Mouse (Mus musculus) forebrain, postnatal 0 days (tissue): ENCODE results near the gene Galnt18. TPM values are rescaled to one million over a fixed set of nuclear protein-coding genes. Genes with fewer than 3 reads are reported as not detected.
A peak's percentile ranks its signal among the peaks of the same experiment; 100 is the strongest.

Experiments used
- ATAC-seq: fragments of 200-750 bp; cut with Nextera tagmentation; 2 replicates; pipeline ENCODE4 v1.8.0; 2017; ENCODE audit warnings: mild to moderate bottlenecking, moderate library complexity
- DNase-seq: peaks from one replicate; pipeline ENCODE4 v3.0.0-alpha.2; 2015
- H3K27ac ChIP-seq: fragments of 300-500 bp; sonication (generic); 2 replicates; pipeline ENCODE4 v1.5.1; 2014; ENCODE audit warnings: low read depth, mild to moderate bottlenecking, antibody characterized with exemption, low read length, moderate library complexity, mixed read lengths
- H3K27me3 ChIP-seq: fragments of 300-500 bp; sonication (generic); 2 replicates; pipeline ENCODE4 v1.6.1; 2014; ENCODE audit warnings: mild to moderate bottlenecking, low read length, mixed read lengths; ENCODE audit not compliant: insufficient read depth
- H3K36me3 ChIP-seq: fragments of 300-500 bp; sonication (generic); 2 replicates; pipeline ENCODE4 v1.6.1; 2014; ENCODE audit warnings: mild to moderate bottlenecking, moderate library complexity; ENCODE audit not compliant: insufficient read depth
- H3K4me1 ChIP-seq: fragments of 300-500 bp; sonication (generic); 2 replicates; pipeline ENCODE4 v1.6.1; 2014; ENCODE audit warnings: antibody characterized with exemption; ENCODE audit not compliant: insufficient read depth
- H3K4me2 ChIP-seq: fragments of 300-500 bp; sonication (generic); 2 replicates; pipeline ENCODE4 v1.6.1; 2014; ENCODE audit warnings: low read depth, mild to moderate bottlenecking, moderate library complexity
- H3K4me3 ChIP-seq: fragments of 300-500 bp; sonication (generic); 2 replicates; pipeline ENCODE4 v1.5.1; 2014; ENCODE audit warnings: low read depth, low read length, mixed read lengths
- H3K9ac ChIP-seq: fragments of 300-500 bp; sonication (generic); 2 replicates; pipeline ENCODE4 v1.6.1; 2014; ENCODE audit warnings: mild to moderate bottlenecking
- H3K9me3 ChIP-seq: fragments of 300-500 bp; sonication (generic); 2 replicates; pipeline ENCODE4 v1.6.1; 2016; ENCODE audit warnings: low read length
- CTCF ChIP-seq: sonication (generic); IDR thresholded peaks from 2 replicates; pipeline ENCODE4 v1.5.1; 2016; ENCODE audit warnings: antibody characterized with exemption, control low read depth, low read depth
- WGBS: fragments of 180-500 bp; shearing (Covaris S2); extraction: QIAGEN DNeasy Blood & Tissue Kit; methylation state at CpG from one replicate; pipeline ENCODE4 v1.1.7; 2014; 5-methylcytosine and 5-hydroxymethylcytosine counted together
- polyA plus RNA-seq: library from polyadenylated mRNA; unstranded; fragments of >200 nt; fragmentation: Nextera tagmentation; extraction: Ambion mirVana; gene quantifications from 2 replicates; pipeline ENCODE4 v1.2.1, GENCODE M21; 2015
- total RNA-seq: library from RNA; depleted of rRNA; stranded (reverse); fragments of >200 nt; gene quantifications from 2 replicates; pipeline ENCODE4 v1.2.3, GENCODE M21; 2014

Galnt18 gene
- total and polyA plus RNA-seq, 2 experiments from 2014 or later = 18.0 to 22.0 TPM

DNA sequence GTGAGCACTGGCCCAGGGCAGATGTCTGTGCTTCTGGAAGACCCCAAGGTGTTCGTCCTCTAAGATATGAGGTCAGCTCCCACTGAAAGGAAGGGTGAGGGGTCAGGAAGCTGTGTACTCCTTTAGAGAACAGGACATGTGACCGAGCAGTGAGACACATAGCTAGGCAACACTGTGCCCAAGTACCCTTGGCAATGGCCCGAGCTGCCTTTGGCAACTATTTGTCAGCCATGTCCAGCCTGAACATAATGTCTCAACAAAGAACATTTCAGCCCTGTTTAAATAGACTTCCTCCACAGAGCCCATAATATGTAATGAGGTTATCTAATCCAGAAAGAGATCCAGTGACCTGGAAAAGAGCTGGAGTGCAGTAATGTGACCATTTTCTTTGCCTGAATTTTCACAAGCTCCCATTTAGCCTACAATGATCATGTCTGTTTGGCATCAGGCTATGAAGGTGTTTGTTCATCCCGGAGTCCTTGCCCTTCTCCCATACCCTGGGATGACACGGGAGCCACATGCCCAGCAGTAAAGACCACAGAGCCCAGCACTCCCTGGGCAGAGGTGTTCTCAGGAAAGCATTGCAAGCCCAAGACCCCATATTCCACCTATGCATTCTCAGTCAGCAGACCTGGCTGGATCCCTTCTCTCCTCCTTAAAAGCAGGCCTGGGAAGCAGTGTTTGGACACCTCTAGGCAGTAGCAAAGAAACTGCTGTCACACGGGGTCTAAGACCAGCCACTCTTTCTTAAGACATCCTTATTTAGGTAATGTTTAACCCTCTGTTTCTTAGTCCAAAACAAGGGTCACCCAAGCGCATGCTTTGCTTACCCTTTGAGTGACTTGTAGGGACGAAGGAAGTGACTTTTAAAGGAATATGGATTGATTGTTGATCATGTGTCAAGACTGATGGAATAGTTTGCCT is 49.2 kb downstream of the Galnt18 start:
- Histone ChIP-seq H3K27me3 (no peaks in the 10 kb centered on the region), H3K9ac (no peak overlapping the region), H3K4me2 (no peak overlapping the region), H3K36me3 (no peaks in the 10 kb centered on the region), H3K4me1 (no peaks in the 10 kb centered on the region), H3K4me3 (no peak overlapping the region), H3K27ac (no peak overlapping the region), H3K9me3 (no peaks in the 10 kb centered on the region)
- TF ChIP-seq CTCF = no peak
- ATAC-seq = no peak
- 78% methylated on average over 8 of the region's 8 CpGs for WGBS
- no peak for DNase-seq

DNA sequence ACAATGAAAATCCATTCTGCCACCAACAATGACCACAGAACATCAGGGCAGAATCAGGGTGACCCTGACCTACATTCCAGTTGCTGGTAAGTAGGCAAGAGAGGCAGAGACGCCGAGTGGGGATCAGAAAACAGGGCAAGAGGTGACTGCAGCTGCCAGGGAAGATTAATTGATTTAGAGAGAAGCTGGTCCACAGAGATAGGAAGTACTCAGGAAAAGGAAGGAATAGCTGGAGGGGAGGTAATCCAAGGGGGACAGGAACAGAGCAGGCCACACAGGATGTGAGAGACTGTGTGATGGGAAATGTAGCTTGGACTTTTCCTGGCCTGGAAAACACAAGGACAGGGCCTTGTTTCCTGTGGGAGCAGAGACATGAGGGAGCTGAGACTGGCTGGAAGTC is 52.8 kb downstream of the Galnt18 start:
- no peak for TF ChIP-seq CTCF
- H3K27ac ChIP-seq = no peak overlapping the region
- H3K4me3 ChIP-seq = no peak overlapping the region
- no peak for ATAC-seq
- H3K36me3 ChIP-seq = no peaks in the 10 kb centered on the region
- no peaks in the 10 kb centered on the region for H3K27me3 ChIP-seq
- no peak for DNase-seq
- no peaks in the 10 kb centered on the region for H3K9me3 ChIP-seq
- no peak overlapping the region for H3K9ac ChIP-seq
- H3K4me2 ChIP-seq = no peak overlapping the region
- 67% methylated on average over 2 of the region's 2 CpGs for WGBS
- H3K4me1 ChIP-seq = no peaks in the 10 kb centered on the region

DNA sequence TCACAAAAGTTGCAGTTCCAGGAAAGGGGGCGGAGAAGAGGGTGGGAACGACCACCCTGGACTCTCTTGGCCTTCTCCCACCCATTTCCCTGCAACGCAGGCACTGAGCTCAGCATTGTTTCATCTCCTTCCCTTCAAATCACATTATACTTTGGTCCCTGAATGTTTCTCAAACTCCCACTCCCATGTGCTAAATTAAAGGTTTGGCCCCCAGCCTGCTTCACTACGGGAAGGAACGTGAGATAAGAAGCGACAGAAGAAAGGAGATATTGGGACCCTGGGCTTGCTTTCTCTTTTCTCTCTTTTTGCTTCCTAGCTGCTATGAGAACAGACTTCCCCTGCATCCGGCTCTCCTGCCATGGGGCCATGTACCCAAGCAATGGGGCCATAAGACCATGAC is 55.0 kb downstream of the Galnt18 start:
- Histone ChIP-seq H3K4me1 (peaks cover 4% of the 10 kb centered on the region; the same call in 1 of the 2 replicates), H3K36me3 (no peaks in the 10 kb centered on the region), H3K4me3 (no peak overlapping the region), H3K27me3 (no peaks in the 10 kb centered on the region), H3K9me3 (no peaks in the 10 kb centered on the region), H3K27ac (no peak overlapping the region), H3K9ac (no peak overlapping the region), H3K4me2 (no peak overlapping the region)
- WGBS = 78% methylated on average over 7 of the region's 7 CpGs
- no peak for TF ChIP-seq CTCF
- no peak for ATAC-seq
- no peak for DNase-seq

DNA sequence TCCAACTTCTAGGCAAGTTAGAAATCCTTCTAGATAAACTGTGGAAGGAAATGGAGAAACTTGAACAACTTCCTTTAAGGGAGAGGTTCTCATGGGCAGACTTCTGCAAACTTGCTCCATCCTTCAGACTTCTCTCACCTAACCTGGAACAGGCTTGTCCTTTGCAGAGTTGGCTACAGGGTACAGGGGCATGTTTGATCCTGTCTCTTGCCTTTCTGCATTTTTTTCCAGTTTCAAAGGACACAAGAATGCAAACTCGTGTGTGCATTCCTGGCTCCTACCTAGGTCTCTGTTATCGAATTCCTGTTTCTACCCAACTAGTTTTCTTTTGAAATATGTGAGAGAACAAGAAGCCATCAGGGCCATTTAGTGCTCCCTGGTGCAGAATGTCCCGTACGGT is 55.8 kb downstream of the Galnt18 start:
- Histone ChIP-seq H3K27me3 (no peaks in the 10 kb centered on the region), H3K9ac (no peak overlapping the region), H3K4me2 (no peak overlapping the region), H3K4me3 (no peak overlapping the region), H3K9me3 (no peaks in the 10 kb centered on the region), H3K27ac (no peak overlapping the region), H3K36me3 (no peaks in the 10 kb centered on the region), H3K4me1 (peaks cover 4% of the 10 kb centered on the region; the same call in 1 of the 2 replicates)
- ATAC-seq (no peak), DNase-seq (no peak)
- 90% methylated on average over 4 of the region's 4 CpGs for WGBS
- TF ChIP-seq CTCF = no peak

DNA sequence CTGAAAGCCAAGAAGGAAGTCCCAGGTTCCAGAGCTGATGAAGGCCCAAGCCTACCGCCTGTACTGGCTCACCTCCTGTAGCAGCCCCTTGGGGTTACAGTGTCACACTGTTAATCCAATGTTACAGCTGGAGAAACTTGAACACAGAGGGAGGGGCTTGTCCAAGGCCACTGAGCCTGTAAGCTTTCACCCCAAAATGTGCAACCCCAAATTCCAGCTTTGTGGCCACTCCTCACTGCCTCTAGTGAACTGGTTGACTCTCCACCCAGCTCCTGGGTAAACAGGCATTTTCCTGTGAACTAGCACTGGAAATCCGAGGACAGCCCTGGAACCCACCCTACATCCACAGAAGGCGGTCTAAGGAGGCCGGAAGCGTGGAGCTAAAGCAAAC is 58.5 kb downstream of the Galnt18 start:
- H3K27ac ChIP-seq = no peak overlapping the region
- H3K4me1 ChIP-seq = peaks cover 4% of the 10 kb centered on the region
- H3K4me2 ChIP-seq = no peak overlapping the region
- no peak overlapping the region for H3K9ac ChIP-seq
- no peak for DNase-seq
- no peaks in the 10 kb centered on the region for H3K9me3 ChIP-seq
- no peak overlapping the region for H3K4me3 ChIP-seq
- H3K27me3 ChIP-seq = no peaks in the 10 kb centered on the region
- WGBS = 86% methylated on average over 5 of the region's 5 CpGs
- no peak for ATAC-seq
- no peak for TF ChIP-seq CTCF
- no peaks in the 10 kb centered on the region for H3K36me3 ChIP-seq

DNA sequence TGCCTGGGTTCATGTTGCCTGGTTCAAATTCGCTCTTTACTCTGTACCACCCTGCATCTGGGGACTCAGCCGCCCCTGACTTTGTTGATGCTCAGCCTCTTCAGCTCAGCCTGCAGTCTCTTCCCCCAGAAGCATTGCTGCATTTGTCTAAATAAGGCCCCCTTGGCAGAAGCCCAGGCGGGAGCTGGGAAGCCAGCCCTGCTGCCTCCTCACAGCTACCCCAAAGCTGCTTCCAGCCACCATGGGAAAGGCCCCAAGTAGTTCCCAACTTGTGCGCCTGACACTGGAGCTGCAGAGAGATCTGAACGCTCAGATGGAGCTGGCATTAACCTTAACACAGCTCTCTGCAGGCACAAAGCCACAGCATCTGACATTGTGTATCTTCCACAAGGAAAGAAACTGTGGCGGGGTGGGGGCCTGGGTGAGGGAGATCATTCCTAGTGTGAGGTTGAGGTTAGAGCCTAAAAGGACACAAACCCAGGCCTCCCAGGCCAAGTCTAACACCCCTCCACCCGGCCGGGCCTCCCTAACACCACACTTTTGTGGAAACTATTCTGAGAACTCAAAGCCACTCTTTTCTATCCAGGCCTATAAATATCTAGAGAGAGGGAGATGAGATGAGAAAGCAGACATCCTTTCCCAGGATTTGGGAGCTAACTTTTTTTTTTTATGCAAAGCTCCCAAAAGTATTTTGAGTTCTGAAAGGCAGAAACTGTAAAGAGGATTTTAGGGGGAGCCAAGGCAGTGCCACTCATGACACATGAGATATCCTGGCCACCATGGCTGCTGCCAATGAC is 59.1 kb downstream of the Galnt18 start:
- no peak for TF ChIP-seq CTCF
- WGBS = 46% methylated on average over 8 of the region's 8 CpGs

DNA sequence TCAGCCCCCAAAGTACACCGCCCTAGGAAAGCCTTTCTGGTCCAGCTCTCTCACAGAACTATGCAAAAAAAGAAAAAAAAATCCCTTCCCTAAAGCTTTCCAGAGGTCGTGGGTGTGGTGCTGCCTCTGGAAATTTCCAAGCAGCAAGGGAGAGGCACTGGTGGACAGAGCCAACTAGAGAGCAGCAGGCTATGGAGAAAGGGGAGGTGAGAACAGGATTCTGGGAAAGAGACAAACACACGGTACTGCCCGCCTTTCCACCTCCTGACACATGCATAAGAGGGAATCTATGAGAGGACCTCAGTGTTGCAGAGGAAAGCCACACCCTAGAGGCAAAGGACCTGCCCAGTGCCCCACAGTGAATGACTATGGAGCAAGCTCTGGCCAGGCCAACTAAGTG is 60.9 kb downstream of the Galnt18 start:
- WGBS = 73% methylated on average over 4 of the region's 4 CpGs
- no peak overlapping the region for H3K4me3 ChIP-seq
- no peaks in the 10 kb centered on the region for H3K36me3 ChIP-seq
- H3K4me2 ChIP-seq = no peak overlapping the region
- H3K27ac ChIP-seq = no peak overlapping the region
- ATAC-seq = no peak
- H3K9me3 ChIP-seq = no peaks in the 10 kb centered on the region
- TF ChIP-seq CTCF = no peak
- peaks cover 4% of the 10 kb centered on the region for H3K4me1 ChIP-seq
- no peaks in the 10 kb centered on the region for H3K27me3 ChIP-seq
- no peak for DNase-seq
- H3K9ac ChIP-seq = no peak overlapping the region

More for the DNA sequence above, 59.1 kb downstream of the Galnt18 start:
- Histone ChIP-seq H3K27me3 (no peaks in the 10 kb centered on the region), H3K9me3 (no peaks in the 10 kb centered on the region), H3K4me3 (no peak overlapping the region), H3K4me2 (no peak overlapping the region), H3K4me1 (peaks cover 4% of the 10 kb centered on the region), H3K9ac (no peak overlapping the region), H3K27ac (peak overlapping the region; percentile 71), H3K36me3 (no peaks in the 10 kb centered on the region)
- DNase-seq (peak; percentile 82), ATAC-seq (peak; percentile 88)
